Mouse (Mus musculus): Measurements from ENCODE around the gene Smco1.
"Not testable (repeated sequence)": the region's sequence is repeated elsewhere in the genome, so short reads cannot be mapped to it uniquely, and the experiment has no call there.

DNA sequence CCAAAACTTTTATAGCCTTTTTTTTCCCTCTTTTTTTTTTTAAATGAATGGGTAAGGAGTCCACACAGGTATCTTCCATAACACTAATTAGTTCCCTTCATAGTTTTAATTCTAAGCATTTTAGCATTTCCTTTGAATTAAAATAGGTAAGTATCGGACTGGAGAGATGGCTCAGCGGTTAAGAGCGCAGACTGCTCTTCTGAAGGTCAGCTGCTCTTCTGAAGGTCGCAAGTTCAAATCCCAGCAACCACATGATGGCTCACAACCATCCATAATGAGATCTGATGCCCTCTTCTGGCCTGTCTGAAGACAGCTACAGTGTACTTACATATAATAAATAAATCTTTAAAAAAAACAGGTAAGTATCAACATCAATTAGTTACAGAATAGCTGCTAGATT lies 28.3 kb downstream of the Smco1 start:
- not testable (repeated sequence) for TF ChIP-seq CTCF, EP300 (IDR thresholded peaks at IDR 0.05)
